Mouse (Mus musculus) urinary bladder, postnatal 36 days (tissue): Measurements from ENCODE around the gene Scn4b.

ENCODE experiments used
- DNase-seq, 2 experiments: peaks; one replicate each; pipeline ENCODE4 v3.0.0; 2022; ENCODE audit warnings: low spot score in 2 of 2, mixed read lengths in 1 of 2

The Scn4b gene

DNA sequence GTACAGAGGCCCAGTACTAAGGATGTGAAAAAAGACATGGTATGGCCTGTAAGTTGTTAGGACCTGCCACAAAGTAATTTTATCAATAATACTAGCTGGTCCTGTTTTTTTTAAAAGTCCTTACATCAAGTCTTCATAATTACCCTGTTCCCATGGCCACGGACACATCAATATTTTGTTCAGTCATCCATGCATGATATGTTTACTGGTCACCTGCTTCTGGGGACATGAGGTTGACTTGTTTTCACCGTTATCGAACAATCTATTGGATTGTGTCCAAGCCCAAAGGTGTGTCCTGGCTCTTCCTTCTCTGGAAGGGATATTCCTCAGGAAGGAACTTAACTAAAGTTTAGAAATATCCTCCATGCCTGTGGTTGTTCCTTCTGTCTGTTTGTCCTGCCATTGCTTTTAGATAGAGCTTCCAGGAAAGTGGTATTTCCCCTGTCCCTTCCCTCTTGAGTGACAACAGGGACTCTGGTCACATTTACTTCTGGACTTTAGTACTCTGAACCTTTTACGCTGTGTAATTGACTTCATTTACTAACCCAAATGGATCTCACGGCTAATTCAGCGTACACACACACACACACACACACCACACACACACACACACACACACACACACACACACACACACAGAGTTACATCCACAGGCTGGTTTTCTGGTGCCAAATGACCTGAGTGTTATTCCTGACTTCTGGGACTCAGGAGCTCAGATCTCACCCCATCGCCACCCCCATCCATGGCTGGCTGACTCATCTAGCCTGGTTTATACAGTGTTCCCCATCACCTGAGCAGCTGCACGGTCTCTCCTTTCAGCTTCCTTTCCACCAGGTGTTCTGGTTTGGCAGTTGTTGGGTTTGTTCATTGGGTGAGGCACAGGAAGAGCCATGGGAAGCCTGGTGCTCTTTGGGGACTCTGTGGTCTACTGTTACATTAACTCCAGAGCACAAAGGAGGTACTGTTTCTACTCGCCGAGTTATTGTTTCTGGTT, 50.7 kb downstream of the Scn4b start:
- no peak for DNase-seq

DNA sequence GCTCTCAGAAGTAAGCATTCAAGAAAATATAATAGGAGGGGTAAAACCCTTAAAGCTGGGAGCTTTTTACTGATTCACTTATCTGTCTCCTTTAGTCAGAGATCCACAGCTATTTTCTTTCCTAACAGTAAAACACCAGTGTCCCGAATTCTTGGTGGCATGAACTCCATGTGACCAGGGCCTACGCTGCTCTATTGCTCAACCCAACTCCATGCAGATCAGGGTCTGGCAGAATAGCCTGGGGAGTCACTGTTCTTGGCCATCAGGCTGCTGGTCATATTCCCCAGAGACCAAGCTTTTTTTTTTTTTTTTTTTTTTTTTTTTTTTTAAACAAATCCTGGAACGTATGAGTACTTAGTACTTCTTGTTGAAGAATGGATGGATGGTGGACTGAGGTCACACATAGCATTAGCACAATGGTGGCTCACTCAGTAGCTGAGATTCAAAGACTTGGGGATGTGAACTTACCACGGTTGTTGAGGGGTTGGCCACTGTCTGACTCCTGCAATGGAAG, 51.5 kb downstream of the Scn4b start:
- DNase-seq, result no peak

DNA sequence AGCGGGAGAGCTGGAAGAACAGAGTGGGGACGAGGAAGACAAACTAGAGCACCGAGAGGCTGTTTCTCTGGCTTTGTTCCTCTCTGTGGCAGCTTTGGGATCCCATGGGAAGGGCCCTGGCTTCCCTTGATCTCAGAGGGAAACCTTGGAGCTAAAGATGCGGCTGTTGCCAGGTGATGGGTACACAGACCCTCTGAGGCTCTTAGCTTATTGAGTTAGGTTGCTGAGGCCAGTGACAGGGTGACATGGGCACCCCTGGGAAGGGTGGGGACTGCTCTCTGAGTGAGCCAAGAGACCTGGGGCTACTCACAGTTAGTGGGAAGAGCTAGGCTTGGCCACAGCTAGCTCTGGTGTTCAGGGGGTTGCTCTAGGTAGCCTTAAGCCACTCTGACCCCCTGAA, 57.3 kb downstream of the Scn4b start:
- no peak for DNase-seq

DNA sequence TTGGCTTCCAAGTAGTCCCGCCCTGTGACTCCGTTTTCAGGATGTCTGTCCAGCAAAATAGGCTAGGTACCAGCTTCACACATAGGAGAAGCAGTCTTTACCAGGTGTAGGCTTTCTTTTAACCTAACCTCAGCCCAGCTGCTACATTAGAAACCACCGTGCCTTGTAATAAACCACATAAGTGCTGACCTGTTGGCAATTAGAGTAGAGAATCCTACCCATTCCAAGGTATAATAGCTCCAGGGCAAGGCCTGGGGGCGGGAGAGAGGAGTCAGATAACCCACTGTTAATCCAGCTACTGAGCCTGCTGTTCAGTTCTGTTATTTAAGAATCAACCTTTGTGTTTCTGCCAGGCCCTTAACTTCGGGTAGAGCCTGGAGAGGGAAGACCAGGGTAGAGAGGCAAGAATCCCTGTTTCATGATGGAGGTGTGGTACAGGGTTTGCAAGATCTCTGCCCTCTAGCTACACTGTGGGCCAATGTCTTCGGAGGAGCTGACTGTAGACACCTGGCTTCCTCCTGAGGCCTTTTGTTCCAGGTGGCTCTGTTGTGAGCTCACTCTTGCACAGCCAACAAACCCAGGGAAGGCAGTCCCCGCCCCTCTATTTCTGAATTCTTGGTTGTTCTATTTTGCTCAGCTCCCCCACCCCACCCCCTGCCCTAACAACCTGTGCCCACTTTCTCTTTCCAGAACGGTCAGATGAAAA, 58.1 kb downstream of the Scn4b start:
- DNase-seq, result no peak

DNA sequence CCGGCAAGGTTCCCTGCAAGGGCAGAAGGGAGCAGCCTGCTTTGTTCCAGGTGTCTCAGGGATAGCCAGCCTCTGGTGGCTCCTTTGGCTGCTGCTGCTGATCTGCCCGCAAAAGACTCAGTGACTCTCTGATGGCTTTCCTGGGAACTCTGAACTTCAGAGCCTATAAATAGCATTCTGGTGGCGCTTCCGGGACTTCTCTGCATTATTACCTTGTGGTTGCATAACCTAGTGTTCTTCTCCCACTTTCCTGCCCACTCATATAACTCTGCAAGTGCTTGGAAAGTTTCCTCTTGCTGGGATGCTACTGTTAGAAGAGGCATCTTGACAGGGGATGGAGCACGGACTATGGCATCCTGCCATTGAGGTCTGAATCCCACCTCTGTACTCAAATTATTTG, 59.4 kb downstream of the Scn4b start:
- DNase-seq, result no peak

DNA sequence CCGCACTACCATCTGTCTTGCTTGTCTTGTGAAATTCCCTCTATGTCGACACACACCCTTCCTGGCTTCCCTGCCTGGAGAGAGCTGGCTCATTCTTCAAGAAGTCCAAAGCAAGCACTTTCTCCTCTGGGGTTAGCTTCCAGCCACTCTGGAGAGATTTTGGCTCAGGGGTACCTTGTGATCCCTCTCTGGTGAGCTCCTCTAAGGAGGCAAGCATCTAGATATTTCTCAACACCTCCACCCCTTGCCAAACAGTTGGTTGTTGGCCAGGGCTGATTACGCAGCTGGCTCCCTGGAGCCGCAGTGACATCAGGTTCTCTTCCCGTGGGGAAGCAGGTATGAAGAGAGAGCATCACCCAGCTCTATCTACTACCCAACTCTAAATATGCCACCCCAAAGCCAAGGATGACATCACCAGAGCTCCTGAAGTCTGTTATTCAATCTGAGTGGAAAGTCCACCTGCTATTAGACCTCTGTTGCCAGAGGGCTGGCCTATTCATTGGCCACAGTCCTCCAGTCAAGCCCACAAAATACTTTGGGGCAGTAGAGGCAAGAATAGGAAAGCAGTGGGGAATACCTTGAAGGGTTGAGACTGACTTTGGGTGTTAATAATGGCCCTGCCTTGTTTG, 63.2 kb downstream of the Scn4b start:
- peak in 1 of 2 experiments; percentile 51 for DNase-seq

DNA sequence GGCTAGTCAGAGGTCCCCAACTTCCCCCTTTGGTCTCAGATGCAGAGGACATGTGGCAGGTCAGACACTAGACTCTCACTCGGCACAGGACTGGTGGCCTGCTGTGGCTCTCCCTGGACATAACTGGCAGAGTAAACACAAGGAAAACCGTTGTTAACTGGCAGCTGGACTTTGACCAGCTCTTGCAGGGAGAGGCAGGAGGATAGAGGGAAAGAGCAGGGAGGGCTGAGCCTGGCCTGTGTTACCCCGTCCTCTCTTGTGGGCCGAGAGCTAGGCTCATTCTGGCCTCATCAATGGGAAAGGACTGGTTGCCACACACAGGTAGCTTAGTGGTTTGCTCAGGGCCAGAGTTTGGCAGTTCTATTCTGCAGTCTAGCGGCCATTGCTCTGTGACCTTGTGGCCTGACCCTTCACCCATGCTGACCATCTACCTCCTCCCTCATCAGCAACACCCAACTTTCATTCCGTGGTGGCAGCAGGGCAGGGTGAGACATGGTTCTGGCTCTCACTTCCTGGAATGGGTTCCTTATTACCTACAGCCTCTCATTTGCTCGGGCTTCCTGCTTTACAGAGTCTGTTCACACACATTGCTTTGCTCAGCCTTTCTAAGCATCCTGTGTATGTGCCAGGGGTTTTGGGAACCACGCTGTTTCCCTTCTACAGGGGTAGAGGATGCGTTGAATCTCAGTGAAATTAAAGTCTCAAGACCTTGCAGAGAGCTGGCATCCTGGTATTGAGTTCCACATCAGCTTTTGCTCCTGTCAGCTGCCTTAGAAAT, 64.0 kb downstream of the Scn4b start:
- DNase-seq, result no peak
